Mouse (Mus musculus) frontal cortex, postnatal 14 days (tissue): Measurements from ENCODE around the gene Wdr72.

Experiments used
- DNase-seq, 2 experiments: peaks; one replicate each; pipeline ENCODE4 v3.0.0; 2022; ENCODE audit warnings: low spot score in 2 of 2

Wdr72 gene

GRCm38 (mm10) chr9:74241292-74241691 is 131.1 kb downstream of the Wdr72 start:
- no peak for DNase-seq

GRCm38 (mm10) chr9:74248084-74248483 is 137.9 kb downstream of the Wdr72 start:
- no peak for DNase-seq

GRCm38 (mm10) chr9:74249486-74249885 is 139.3 kb downstream of the Wdr72 start:
- no peak for DNase-seq

- no peak for DNase-seq
Observed at GRCm38 (mm10) chr9:74250522-74250921, 140.4 kb downstream of the Wdr72 start.

- DNase-seq = no peak
Observed at GRCm38 (mm10) chr9:74258389-74258788, 148.2 kb downstream of the Wdr72 start.

- no peak for DNase-seq
Observed at GRCm38 (mm10) chr9:74277752-74278385, 167.7 kb downstream of the Wdr72 start.

- DNase-seq = no peak
Observed at GRCm38 (mm10) chr9:74282072-74282471, 171.9 kb downstream of the Wdr72 start.

GRCm38 (mm10) chr9:74286210-74286609 is 176.1 kb downstream of the Wdr72 start:
- no peak for DNase-seq

GRCm38 (mm10) chr9:74294479-74294878 is 184.3 kb downstream of the Wdr72 start:
- no peak for DNase-seq

- no peak for DNase-seq
Observed at GRCm38 (mm10) chr9:74318771-74319170, 208.6 kb downstream of the Wdr72 start.

- no peak for DNase-seq
Observed at GRCm38 (mm10) chr9:74324089-74324924, 214.2 kb downstream of the Wdr72 start.

- DNase-seq = no peak
Observed at GRCm38 (mm10) chr9:74324925-74325295, 214.8 kb downstream of the Wdr72 start.

GRCm38 (mm10) chr9:74325981-74326380 is 215.8 kb downstream of the Wdr72 start:
- DNase-seq = no peak

GRCm38 (mm10) chr9:74328821-74329220 is 218.7 kb downstream of the Wdr72 start:
- no peak for DNase-seq

GRCm38 (mm10) chr9:74330706-74331495 is 220.7 kb downstream of the Wdr72 start:
- no peak for DNase-seq

- no peak for DNase-seq
Observed at GRCm38 (mm10) chr9:74332321-74332720, 222.2 kb downstream of the Wdr72 start.
